Mouse (Mus musculus) heart, adult 2 months (tissue): ENCODE results near the gene Adam22.

Experiments used
- CTCF ChIP-seq: fragments of 200-600 bp; IDR thresholded peaks from 2 replicates; pipeline ENCODE4 v1.8.1; 2022; ENCODE audit warnings: antibody characterized with exemption, mild to moderate bottlenecking, moderate library complexity
- EP300 ChIP-seq: fragments of 200-500 bp; IDR thresholded peaks from 2 replicates; pipeline ENCODE4 v1.6.1; 2011; ENCODE audit warnings: low read depth, low read length, control low read depth; ENCODE audit not compliant: insufficient read depth
- POLR2A ChIP-seq: fragments of 200-500 bp; IDR thresholded peaks from 2 replicates; pipeline ENCODE4 v1.6.1; 2011; ENCODE audit warnings: mild to moderate bottlenecking, low read depth, low read length, control low read depth; ENCODE audit not compliant: insufficient read depth

DNA sequence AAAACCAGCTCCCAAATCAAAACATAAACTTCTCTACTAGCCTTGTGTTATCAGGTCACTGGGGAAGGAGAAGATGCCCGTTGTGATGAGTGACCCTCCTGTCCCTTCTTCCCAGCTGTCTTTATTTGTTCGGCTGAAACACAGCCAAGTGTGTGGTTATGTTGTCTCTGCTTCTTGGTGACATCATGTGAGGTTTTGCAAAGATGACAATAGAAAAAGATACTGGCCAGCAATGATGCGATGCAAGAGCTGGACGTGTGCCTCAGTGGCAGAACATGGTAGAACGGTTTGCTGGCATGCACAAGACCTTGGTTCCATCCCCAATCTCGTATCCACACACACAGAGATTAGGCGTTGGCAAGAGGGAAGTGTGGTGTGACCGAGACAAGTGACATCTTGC lies 236.0 kb downstream of the Adam22 start:
- TF ChIP-seq CTCF (no peak), POLR2A (no peak), EP300 (no peak)
